Mouse (Mus musculus) megakaryocyte, embryonic 14.5 days (primary cell): ENCODE measurements around the gene Zcwpw1.

Source experiments
- FLI1 ChIP-seq: IDR thresholded peaks from 2 replicates; pipeline ENCODE4 v1.6.1; 2012; ENCODE audit warnings: low read length, inconsistent platforms, mixed read lengths
- GATA1 ChIP-seq: IDR thresholded peaks from 3 replicates; pipeline ENCODE4 v1.6.1; 2012; ENCODE audit warnings: mixed read lengths, low read length, inconsistent platforms, borderline replicate concordance

DNA sequence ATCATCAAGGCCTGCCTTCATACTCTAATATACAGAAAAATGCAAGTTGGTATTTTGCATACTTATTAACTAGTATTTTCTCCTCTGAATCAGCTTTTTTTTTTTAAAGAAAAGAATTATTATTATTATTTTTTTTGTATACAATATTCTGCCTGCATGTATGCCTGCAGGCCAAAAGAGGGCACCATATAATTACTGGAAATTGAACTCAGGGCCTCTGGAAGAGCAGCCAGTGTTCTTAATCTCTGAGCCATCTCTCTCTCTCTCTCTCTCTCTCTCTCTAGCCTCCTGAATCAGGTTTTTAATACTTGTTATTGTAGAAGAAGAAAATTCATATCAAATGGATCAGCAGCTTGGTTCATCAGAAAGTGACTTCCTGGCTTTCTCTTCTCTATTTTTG is 4.0 kb downstream of the Zcwpw1 start:
- TF ChIP-seq GATA1 (no peak), FLI1 (no peak)
